Comparison of ENCODE assay signal across 9 mouse cellular contexts in the genomic region with DNA sequence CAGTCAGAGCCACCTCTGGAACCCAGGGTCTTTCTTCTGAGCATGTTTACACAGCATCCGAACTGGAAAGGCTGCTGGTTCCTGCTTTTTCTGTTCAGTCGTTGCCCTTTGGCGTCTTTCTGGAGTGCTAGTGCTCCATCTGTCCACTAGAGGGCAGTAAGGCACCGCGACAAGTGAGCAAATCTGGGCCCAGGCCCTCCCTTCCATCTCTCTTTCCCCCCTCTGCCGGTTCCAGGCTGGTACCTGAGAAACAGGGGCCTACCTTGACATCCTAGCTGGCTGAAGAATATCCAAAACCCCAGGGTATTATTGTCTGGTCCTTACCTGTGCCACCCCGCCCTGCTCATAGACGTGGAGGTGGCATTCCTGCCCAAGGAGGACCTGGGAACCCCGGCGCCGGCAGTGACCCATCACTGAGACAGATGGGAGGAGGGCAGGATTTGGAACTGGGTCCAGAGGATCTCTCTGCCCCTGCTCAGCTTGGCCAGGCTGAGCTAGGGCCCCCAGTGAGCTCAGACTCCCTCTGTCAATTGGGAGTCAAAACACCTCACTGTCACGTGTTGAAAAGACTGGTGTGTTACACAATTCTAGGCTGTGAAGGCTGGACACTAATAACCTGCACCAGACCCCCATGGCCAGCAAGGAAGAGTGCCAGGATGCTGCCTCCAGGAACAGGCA. TPM values are rescaled to one million over a fixed set of nuclear protein-coding genes. Genes with fewer than 3 reads are reported as not detected.
A peak's percentile ranks its signal among the peaks of the same experiment; 100 is the strongest.
DNase-seq lines count a peak whose midpoint lies in the region; ATAC-seq and TF ChIP-seq lines count a peak whose summit lies in the region.
"Had no signal": no experiment of that assay in that cellular context is flagged by ENCODE, and none has a peak within 500 bp of the region (broad histone marks: within the 10 kb centered on the region; RNA-seq: fewer than 3 reads in every experiment).

No protein-coding gene starts in this region.

- H3K79me2 ChIP-seq in MEL (ENCODE audit: control insufficient read depth, insufficient read depth, low read length, poor library complexity): no peaks in the 10 kb centered on the region

- ATAC-seq in forebrain, embryonic 12.5 days (ENCODE audit: low FRiP score): peak; percentile 31; the same call in 1 of the 2 replicates
- no peak for ATAC-seq in activated CD4-positive, CD25-positive, alpha-beta regulatory T cell, adult 4 months

- TF ChIP-seq RAD21 in MEL (IDR thresholded peaks at IDR 0.05; ENCODE audit: low read depth, low read length): peak; percentile 97

- no peaks in the 10 kb centered on the region for H3K9me3 ChIP-seq in MEL (replicated peaks; ENCODE audit: insufficient read depth, low read length)
- H3K9me3 ChIP-seq in forebrain, embryonic 12.5 days: no peaks in the 10 kb centered on the region

- 33% methylated on average over 12 of the region's 12 CpGs for WGBS in forebrain, embryonic 12.5 days

- peaks cover 0 to 2% of the 10 kb centered on the region in 2 experiments; a peak in 1 of 4 replicates for H3K27me3 ChIP-seq in MEL (ENCODE audit: control insufficient read depth in 1 of 2, insufficient read depth in 2 of 2, low read length in 2 of 2)
- peaks cover 19% of the 10 kb centered on the region; the same call in 1 of the 2 replicates for H3K27me3 ChIP-seq in forebrain, embryonic 12.5 days

- TF ChIP-seq CTCF in MEL (IDR thresholded peaks at IDR 0.05 in 2 of 3, conservative IDR thresholded peaks at IDR 0.05 in 1 of 3; ENCODE audit: control insufficient read depth in 1 of 3, insufficient read depth in 1 of 3, low read depth in 2 of 3, low read length in 3 of 3, poor library complexity in 1 of 3, severe bottlenecking in 1 of 3): peak; percentile 96 to 98 (median 97)

- H3K36me3 ChIP-seq in MEL (ENCODE audit: control insufficient read depth in 1 of 2, insufficient read depth in 2 of 2, low read length in 2 of 2): no peaks in the 10 kb centered on the region
- H3K36me3 ChIP-seq in forebrain, embryonic 12.5 days (replicated peaks): no peaks in the 10 kb centered on the region

- TF ChIP-seq POLR2A in MEL (IDR thresholded peaks at IDR 0.05; ENCODE audit: control insufficient read depth in 1 of 2, insufficient read depth in 1 of 2, low read depth in 1 of 2, low read length in 2 of 2, poor library complexity in 1 of 2): no peak

- peak; percentile 84 for DNase-seq in MEL (ENCODE audit: low read depth, low spot score)
- DNase-seq in c-Kit-positive CD71-negative TER-119-negative erythroid progenitor cells, embryonic 14.5 days (ENCODE audit: low read depth): peak; percentile 78
- peak; percentile 71 to 79 for DNase-seq in heart, postnatal 36 days
- DNase-seq in layer of hippocampus, adult 9-11 months: peak; percentile 76
- peak; percentile 84 for DNase-seq in lung, postnatal 36 days
- DNase-seq in right cerebral cortex, postnatal 14 days: peak; percentile 65

- intact Hi-C loops in heart, postnatal 36 days (cut with DNase I): loop anchor here (1.0 to 5.0 kb wide), 5 partner anchors 41 to 346 kb away; no protein-coding TSS in a partner anchor

- no peaks in the 10 kb centered on the region for H3K4me1 ChIP-seq in MEL (ENCODE audit: control insufficient read depth in 1 of 2, insufficient read depth in 2 of 2, low read length in 2 of 2)
- H3K4me1 ChIP-seq in forebrain, embryonic 12.5 days: peaks cover 38% of the 10 kb centered on the region

- no peak overlapping the region for H3K27ac ChIP-seq in MEL (ENCODE audit: control insufficient read depth, low read depth, low read length)
- no peak overlapping the region for H3K27ac ChIP-seq in forebrain, embryonic 12.5 days
- H3K27ac ChIP-seq: macrophage had no signal

- no peak overlapping the region for H3K4me3 ChIP-seq in MEL (ENCODE audit: control insufficient read depth in 1 of 2, insufficient read depth in 1 of 2, low read depth in 2 of 2, low read length in 2 of 2)
- H3K4me3 ChIP-seq in forebrain, embryonic 12.5 days (replicated peaks): no peak overlapping the region

- peak overlapping the region; percentile 21; the same call in 1 of the 2 replicates for H3K4me2 ChIP-seq in forebrain, embryonic 12.5 days

- no peak overlapping the region for H3K9ac ChIP-seq in MEL (ENCODE audit: control insufficient read depth, low read depth, low read length, poor library complexity, severe bottlenecking)
- H3K9ac ChIP-seq in forebrain, embryonic 12.5 days: no peak overlapping the region

- no peak for TF ChIP-seq EP300 in MEL (IDR thresholded peaks at IDR 0.05; ENCODE audit: low read depth in 1 of 2, low read length in 2 of 2)

TF ChIP-seq in MEL, 35 proteins besides CTCF, POLR2A, EP300 and RAD21:
- TF ChIP-seq SIN3A (IDR thresholded peaks at IDR 0.05; ENCODE audit: low read length): peak; percentile 20; the same call in 1 of the 2 replicates
- TF ChIP-seq BHLHE40 (IDR thresholded peaks at IDR 0.05; ENCODE audit: borderline replicate concordance, low read depth, low read length): 0 out of 2 replicates have a peak, but pooled peaks have one; percentile 11
- TF ChIP-seq MAZ (IDR thresholded peaks at IDR 0.05; ENCODE audit: low read depth, low read length): 0 out of 2 replicates have a peak, but pooled peaks have one; percentile 34
- TF ChIP-seq ZC3H11A (IDR thresholded peaks at IDR 0.05; ENCODE audit: low read depth, low read length): peak; percentile 84
- TF ChIP-seq SMC3 (IDR thresholded peaks at IDR 0.05; ENCODE audit: low read depth, low read length): peak; percentile 87
- TF ChIP-seq KAT2A (conservative IDR thresholded peaks at IDR 0.05; ENCODE audit: low read depth, low read length): no peak

RNA-seq across cellular contexts. Expression of gene Tha1, which starts 2.5 kb away (rescaled TPM):
- total RNA-seq in MEL (2012; rRNA removed): 0.12 TPM in 1 of 2 replicates, not detected in the other
- not detected for polyA plus RNA-seq in MEL (2012; ENCODE audit: insufficient read depth in 1 of 2, insufficient read length in 2 of 2, low read depth in 1 of 2, low replicate concordance in 2 of 2, missing spikeins in 1 of 2)
- 2.9 and 3.9 TPM in 2 replicates for polyA plus RNA-seq in forebrain, embryonic 12.5 days (2016; fragmentation: Nextera tagmentation; extraction: Ambion mirVana)
- total RNA-seq in heart, postnatal 36 days (2021): 1 to 10 TPM; 6.9 to 8.2 TPM
- 10 to 100 TPM; 12.8 to 17.7 TPM for polyA plus RNA-seq in activated CD4-positive, CD25-positive, alpha-beta regulatory T cell, adult 4 months (2017; shearing (Covaris generic))

RNA-seq across cellular contexts. Expression of gene Tmem235, which starts 10.3 kb away (rescaled TPM):
- total RNA-seq in MEL (2012; rRNA removed): 0.04 TPM in 1 of 2 replicates, not detected in the other
- under 1 TPM in 1 of 2 experiments, not detected in 1; 0.04 TPM for polyA plus RNA-seq in MEL (2012; ENCODE audit: insufficient read depth in 1 of 2, insufficient read length in 2 of 2, low read depth in 1 of 2, low replicate concordance in 2 of 2, missing spikeins in 1 of 2)
- polyA plus RNA-seq in forebrain, embryonic 12.5 days (2016; fragmentation: Nextera tagmentation; extraction: Ambion mirVana): not detected in 2 replicates
- total RNA-seq in heart, postnatal 36 days (2021): not detected
- polyA plus RNA-seq in activated CD4-positive, CD25-positive, alpha-beta regulatory T cell, adult 4 months (2017; shearing (Covaris generic)): not detected
- polyA plus RNA-seq: macrophage had no signal

RNA-seq across cellular contexts. Expression of gene Birc5, which starts 21.8 kb away (rescaled TPM):
- 242 and 244 TPM in 2 replicates for total RNA-seq in MEL (2012; rRNA removed)
- 100 to 1,000 TPM in 1 of 2 experiments, not detected in 1; 214 TPM for polyA plus RNA-seq in MEL (2012; ENCODE audit: insufficient read depth in 1 of 2, insufficient read length in 2 of 2, low read depth in 1 of 2, low replicate concordance in 2 of 2, missing spikeins in 1 of 2)
- polyA plus RNA-seq in forebrain, embryonic 12.5 days (2016; fragmentation: Nextera tagmentation; extraction: Ambion mirVana): 282 and 293 TPM in 2 replicates
- total RNA-seq in heart, postnatal 36 days (2021): 1 to 10 TPM in 1 of 2 experiments, under 1 TPM in 1; 0.80 to 1.1 TPM
- 100 to 1,000 TPM in 1 of 2 experiments, 10 to 100 TPM in 1; 88.3 to 110 TPM for polyA plus RNA-seq in activated CD4-positive, CD25-positive, alpha-beta regulatory T cell, adult 4 months (2017; shearing (Covaris generic))

RNA-seq across cellular contexts. Expression of gene Tk1, which starts 44.9 kb away (rescaled TPM):
- total RNA-seq in MEL (2012; rRNA removed): 171 and 172 TPM in 2 replicates
- 100 to 1,000 TPM in 1 of 2 experiments, not detected in 1; 188 TPM for polyA plus RNA-seq in MEL (2012; ENCODE audit: insufficient read depth in 1 of 2, insufficient read length in 2 of 2, low read depth in 1 of 2, low replicate concordance in 2 of 2, missing spikeins in 1 of 2)
- polyA plus RNA-seq in forebrain, embryonic 12.5 days (2016; fragmentation: Nextera tagmentation; extraction: Ambion mirVana): 110 and 115 TPM in 2 replicates
- total RNA-seq in heart, postnatal 36 days (2021): 1 to 10 TPM; 2.0 to 3.0 TPM
- polyA plus RNA-seq in activated CD4-positive, CD25-positive, alpha-beta regulatory T cell, adult 4 months (2017; shearing (Covaris generic)): 10 to 100 TPM; 52.4 to 88.7 TPM

RNA-seq across cellular contexts. Expression of gene Afmid, which starts 45.1 kb away (rescaled TPM):
- total RNA-seq in MEL (2012; rRNA removed): 3.3 and 3.5 TPM in 2 replicates
- 1 to 10 TPM in 1 of 2 experiments, not detected in 1; 3.8 TPM for polyA plus RNA-seq in MEL (2012; ENCODE audit: insufficient read depth in 1 of 2, insufficient read length in 2 of 2, low read depth in 1 of 2, low replicate concordance in 2 of 2, missing spikeins in 1 of 2)
- polyA plus RNA-seq in forebrain, embryonic 12.5 days (2016; fragmentation: Nextera tagmentation; extraction: Ambion mirVana): 5.6 and 5.9 TPM in 2 replicates
- total RNA-seq in heart, postnatal 36 days (2021): 1 to 10 TPM; 3.1 TPM
- polyA plus RNA-seq in activated CD4-positive, CD25-positive, alpha-beta regulatory T cell, adult 4 months (2017; shearing (Covaris generic)): 10 to 100 TPM; 23.5 to 24.7 TPM
